7 mouse cellular contexts compared by ENCODE assay signal in the genomic region with DNA sequence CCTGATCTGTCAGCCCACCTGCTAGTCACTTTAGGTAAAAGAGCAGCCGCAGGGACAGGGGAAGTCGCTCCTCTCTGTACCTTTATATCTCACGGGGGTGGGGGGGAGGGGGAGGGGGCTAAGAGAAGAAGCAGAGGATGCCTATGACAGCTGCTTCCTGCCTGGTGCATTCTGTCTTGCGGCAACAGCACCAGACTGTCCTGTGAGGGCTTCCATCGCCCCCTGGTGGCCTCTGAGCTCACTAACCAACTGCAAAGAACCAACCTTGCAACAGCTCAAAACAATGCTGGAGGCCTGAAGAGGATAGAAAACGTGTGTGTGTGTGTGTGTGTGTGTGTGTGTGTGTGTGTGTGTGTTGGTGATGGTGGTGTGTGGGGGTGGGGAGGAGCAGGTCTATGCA. TPM values are rescaled to one million over a fixed set of nuclear protein-coding genes. Genes with fewer than 3 reads are reported as not detected.
DNase-seq lines count a peak whose midpoint lies in the region; ATAC-seq and TF ChIP-seq lines count a peak whose summit lies in the region.

No protein-coding gene starts in this region.

- H3K4me2 ChIP-seq in intestine, embryonic 14.5 days (ENCODE audit: low read length), result no peak overlapping the region
- H3K4me2 ChIP-seq in midbrain, embryonic 12.5 days (replicated peaks), result no peak overlapping the region

- peak; percentile 66 for TF ChIP-seq CTCF in gastrocnemius, adult 2 months (IDR thresholded peaks at IDR 0.05)

- 0 out of 2 replicates have a peak, but pooled peaks cover 2% of the 10 kb centered on the region for H3K4me1 ChIP-seq in intestine, embryonic 14.5 days (replicated peaks; ENCODE audit: control insufficient read depth, insufficient read depth, low read length)
- H3K4me1 ChIP-seq in midbrain, embryonic 12.5 days, result no peaks in the 10 kb centered on the region; the same call in 1 of the 2 replicates

- WGBS in intestine, embryonic 14.5 days, result 7% methylated on average over 6 of the region's 6 CpGs
- 12% methylated on average over 6 of the region's 6 CpGs for WGBS in midbrain, embryonic 12.5 days

- ATAC-seq in activated CD4-positive, CD25-positive, alpha-beta regulatory T cell, adult 4 months, result peak; percentile 95
- peak; percentile 87 for ATAC-seq in intestine, embryonic 14.5 days (replicated peaks; ENCODE audit: low FRiP score, low TSS enrichment, low read depth)
- ATAC-seq in midbrain, embryonic 12.5 days (ENCODE audit: low FRiP score, low read depth), result peak; percentile 59

- no peak overlapping the region for H3K27ac ChIP-seq in gastrocnemius, adult 2 months
- no peak overlapping the region for H3K27ac ChIP-seq in intestine, embryonic 14.5 days (ENCODE audit: low read depth)
- H3K27ac ChIP-seq in midbrain, embryonic 12.5 days (replicated peaks), result no peak overlapping the region

- no peak overlapping the region for H3K9ac ChIP-seq in intestine, embryonic 14.5 days (ENCODE audit: low read length)
- H3K9ac ChIP-seq in midbrain, embryonic 12.5 days (replicated peaks), result no peak overlapping the region

- intact Hi-C loops in gastrocnemius, adult 2 months (cut with DNase I), result no loop called here
- intact Hi-C loops in left cerebral cortex, postnatal 25 days (cut with DNase I), result loop anchor here (10.0 kb wide), 1 partner anchor 359 kb away; no protein-coding TSS in a partner anchor

- H3K36me3 ChIP-seq in intestine, embryonic 14.5 days (ENCODE audit: control insufficient read depth, insufficient read depth, low read length), result no peaks in the 10 kb centered on the region
- peaks cover 71% of the 10 kb centered on the region for H3K36me3 ChIP-seq in midbrain, embryonic 12.5 days

- no peaks in the 10 kb centered on the region for H3K9me3 ChIP-seq in intestine, embryonic 14.5 days (ENCODE audit: control insufficient read depth, low read length)
- no peaks in the 10 kb centered on the region for H3K9me3 ChIP-seq in midbrain, embryonic 12.5 days

- peak; percentile 82 to 83 for DNase-seq in cerebellum, postnatal 36 days
- peak; percentile 74 for DNase-seq in gastrocnemius, adult 2 months
- peak; percentile 85 for DNase-seq in intestine, embryonic 14.5 days (ENCODE audit: low spot score)
- peak; percentile 82 to 84 for DNase-seq in left cerebral cortex, postnatal 25 days (ENCODE audit: low spot score in 2 of 2)
- DNase-seq in right cerebral cortex, postnatal 4 days, result peak; percentile 82

- H3K27me3 ChIP-seq in intestine, embryonic 14.5 days (replicated peaks; ENCODE audit: control insufficient read depth, insufficient read depth, low read length), result no peaks in the 10 kb centered on the region
- no peaks in the 10 kb centered on the region for H3K27me3 ChIP-seq in midbrain, embryonic 12.5 days

- H3K4me3 ChIP-seq in gastrocnemius, adult 2 months, result no peak overlapping the region
- H3K4me3 ChIP-seq in intestine, embryonic 14.5 days (ENCODE audit: low read depth, low read length), result no peak overlapping the region
- H3K4me3 ChIP-seq in midbrain, embryonic 12.5 days, result no peak overlapping the region

RNA-seq across cellular contexts. Expression of gene Cyfip2, which starts 37.4 kb away (rescaled TPM):
- 10 to 100 TPM; 66.7 to 74.4 TPM for polyA plus RNA-seq in activated CD4-positive, CD25-positive, alpha-beta regulatory T cell, adult 4 months (2017; shearing (Covaris generic))
- total RNA-seq in gastrocnemius, adult 2 months (2021), result 10 to 100 TPM in 1 of 2 experiments, 1 to 10 TPM in 1; 2.3 to 10.1 TPM
- 13.4 and 15.0 TPM in 2 replicates for polyA plus RNA-seq in intestine, embryonic 14.5 days (2014; fragmentation: Nextera tagmentation; extraction: Ambion mirVana)
- total RNA-seq in left cerebral cortex, postnatal 25 days (2021), result 100 to 1,000 TPM; 510 to 532 TPM
- polyA plus RNA-seq in midbrain, embryonic 12.5 days (2016; fragmentation: Nextera tagmentation; extraction: Ambion mirVana), result 59.1 and 59.5 TPM in 2 replicates

RNA-seq across cellular contexts. Expression of gene Fndc9, which starts 40.0 kb away (rescaled TPM):
- under 1 TPM; 0.71 to 0.94 TPM for polyA plus RNA-seq in activated CD4-positive, CD25-positive, alpha-beta regulatory T cell, adult 4 months (2017; shearing (Covaris generic))
- not detected for total RNA-seq in gastrocnemius, adult 2 months (2021)
- polyA plus RNA-seq in intestine, embryonic 14.5 days (2014; fragmentation: Nextera tagmentation; extraction: Ambion mirVana), result 0.09 and 0.38 TPM in 2 replicates
- 1 to 10 TPM; 5.6 to 6.1 TPM for total RNA-seq in left cerebral cortex, postnatal 25 days (2021)
- 2.2 and 2.3 TPM in 2 replicates for polyA plus RNA-seq in midbrain, embryonic 12.5 days (2016; fragmentation: Nextera tagmentation; extraction: Ambion mirVana)
